Mouse (Mus musculus): Measurements from ENCODE around the gene Ttc22. TPM values are rescaled to one million over a fixed set of nuclear protein-coding genes. Genes with fewer than 3 reads are reported as not detected.

Gene Ttc22
- total RNA-seq, 2 experiments from 2014 or later = not detected

DNA sequence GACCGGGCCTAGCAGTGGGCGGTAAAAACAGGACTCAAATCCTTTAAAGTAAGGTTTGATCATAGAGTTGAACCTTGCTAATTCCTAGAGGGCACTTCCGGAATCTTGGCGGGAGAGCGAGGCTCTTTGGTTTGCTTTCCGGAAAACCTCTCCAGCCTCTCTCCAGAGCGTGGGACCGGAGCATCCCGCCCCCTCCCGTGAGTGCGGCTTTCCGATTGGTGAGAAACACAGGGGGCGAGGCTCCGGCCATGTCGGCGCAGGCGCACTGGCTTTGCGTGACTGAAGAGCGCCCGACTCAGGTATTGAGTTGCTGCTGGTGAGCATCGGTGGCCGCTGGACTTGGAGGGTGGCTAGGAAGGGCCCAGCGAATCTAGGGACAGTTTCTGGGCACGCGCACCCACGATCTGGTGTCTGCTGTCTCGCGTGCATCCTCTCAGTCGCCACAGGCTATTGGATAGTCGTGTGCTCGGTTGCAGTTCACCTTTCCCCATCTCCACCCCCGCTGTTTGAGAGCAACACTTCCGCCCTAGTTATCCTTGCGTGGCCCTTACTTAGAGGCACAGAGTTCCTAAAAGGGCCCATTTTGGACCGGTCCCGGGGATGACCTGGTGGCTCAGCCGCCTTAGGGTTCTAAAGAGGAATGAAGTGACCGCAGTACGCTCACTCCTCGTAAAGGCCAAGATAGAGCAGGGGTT is 28.7 kb downstream of the Ttc22 start, which contains the start of gene Pars2:
Gene Pars2 (plus strand): TSS at position 237 of the 695 bp plus-strand sequence.
- peak; percentile 92 to 96 for DNase-seq
- intact Hi-C loops (cut with DNase I) = no loop called here

GRCm38 (mm10) chr4:106652546-106652945 is 30.3 kb downstream of the Ttc22 start:
- intact Hi-C loops (cut with DNase I) = no loop called here
- DNase-seq = no peak

- intact Hi-C loops (cut with DNase I) = no loop called here
- DNase-seq = no peak
Measured at GRCm38 (mm10) chr4:106653051-106653450, 30.8 kb downstream of the Ttc22 start.

GRCm38 (mm10) chr4:106655681-106656080 is 33.4 kb downstream of the Ttc22 start:
- DNase-seq = no peak
- intact Hi-C loops (cut with DNase I) = no loop called here

- DNase-seq = no peak
- intact Hi-C loops (cut with DNase I) = no loop called here
Measured at GRCm38 (mm10) chr4:106663956-106664470, 41.8 kb downstream of the Ttc22 start.

GRCm38 (mm10) chr4:106664697-106665096 is 42.5 kb downstream of the Ttc22 start:
- intact Hi-C loops (cut with DNase I) = no loop called here
- no peak for DNase-seq

DNA sequence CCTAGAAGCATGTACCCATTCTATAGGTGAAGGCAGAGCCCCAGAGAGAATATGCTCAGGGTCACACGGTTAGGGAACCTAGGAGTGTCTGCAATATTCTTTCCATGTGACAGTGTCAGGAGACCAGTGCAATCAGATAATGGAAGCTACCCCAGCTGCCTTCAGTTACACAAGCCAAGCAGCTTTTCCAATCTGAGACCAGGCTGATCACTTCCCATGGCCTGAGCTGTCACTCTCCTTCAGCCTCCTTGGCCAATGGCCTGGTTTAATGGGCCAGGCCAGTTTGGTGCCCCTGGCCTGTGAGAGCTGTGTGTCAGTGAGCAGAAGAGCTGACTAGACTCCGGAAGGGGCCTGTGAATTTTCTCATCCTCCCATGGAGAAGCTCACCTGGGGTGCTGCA is 43.0 kb downstream of the Ttc22 start:
- intact Hi-C loops (cut with DNase I) = no loop called here

DNA sequence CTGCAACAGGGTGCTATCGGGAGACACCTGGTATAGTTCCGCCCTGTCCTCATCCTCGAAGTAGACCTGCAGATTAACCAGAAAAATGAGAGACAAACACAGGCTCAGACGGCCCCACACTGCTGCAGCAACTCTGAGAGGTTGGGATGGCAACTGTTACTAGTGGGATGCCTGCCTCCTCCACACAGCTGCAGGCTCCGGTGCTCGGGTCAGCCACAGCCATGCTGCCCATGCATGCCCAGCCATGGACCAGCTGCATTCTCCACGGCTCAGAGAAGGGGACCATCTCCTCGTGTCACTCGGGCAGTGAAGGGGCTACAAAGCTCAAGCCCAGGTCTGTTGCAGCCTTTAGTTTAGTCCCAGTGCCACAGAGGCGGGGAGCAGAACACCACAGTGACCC is 43.4 kb downstream of the Ttc22 start:
- no peak for DNase-seq
- intact Hi-C loops (cut with DNase I) = no loop called here

More for the DNA sequence above, 43.0 kb downstream of the Ttc22 start:
- DNase-seq = no peak

DNA sequence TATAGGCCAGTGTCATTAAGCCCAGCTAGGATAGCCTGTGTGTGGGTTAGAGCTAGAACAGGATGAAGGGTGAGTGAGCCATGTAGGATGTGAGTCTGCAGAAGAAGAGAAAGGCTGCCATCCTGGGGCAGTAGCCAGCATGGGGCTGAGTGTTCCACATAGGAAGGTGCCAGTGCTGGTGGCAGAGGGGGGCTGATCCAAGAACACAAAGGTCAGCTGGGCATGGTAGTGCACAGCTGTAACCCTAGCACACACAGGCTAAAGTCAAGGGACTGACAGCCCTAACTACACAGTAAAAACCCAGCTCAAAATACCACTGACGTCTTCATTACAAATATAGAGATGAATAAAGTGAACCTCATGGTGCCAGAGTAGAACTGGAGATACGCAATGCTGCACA is 44.3 kb downstream of the Ttc22 start:
- intact Hi-C loops (cut with DNase I) = no loop called here
- DNase-seq = peak; percentile 31 to 58

- intact Hi-C loops (cut with DNase I) = loop anchor here (5.0 kb wide), 1 partner anchor 44 kb away; no protein-coding TSS in a partner anchor
- no peak for DNase-seq
Measured at GRCm38 (mm10) chr4:106676749-106677148, 54.5 kb downstream of the Ttc22 start.

GRCm38 (mm10) chr4:106678442-106679118 is 56.3 kb downstream of the Ttc22 start, which contains the start of gene Ttc4:
Gene Ttc4, minus strand, starts transcription at chr4:106678944.
- intact Hi-C loops (cut with DNase I) = loop anchor here (5.0 kb wide), 1 partner anchor 46 kb away; no protein-coding TSS in a partner anchor
- DNase-seq = peak; percentile 79 to 90

DNA sequence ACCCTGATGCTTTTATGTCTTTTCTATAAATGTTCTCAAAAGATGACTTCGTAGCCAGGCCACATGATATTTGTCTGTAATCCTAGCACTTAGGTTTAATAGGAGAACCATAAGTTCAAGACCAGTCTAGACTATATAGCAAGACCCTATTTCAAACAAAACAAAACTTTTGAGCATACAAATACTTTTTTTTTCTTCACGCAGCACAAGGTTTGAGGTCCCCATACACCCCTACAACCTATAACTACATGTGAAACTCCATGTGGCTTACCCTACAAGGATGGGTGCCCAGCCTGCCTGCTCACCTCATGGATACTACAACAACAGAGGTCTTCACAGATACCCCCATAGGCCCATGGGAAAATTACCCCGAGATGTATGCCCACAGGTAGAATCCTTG is 56.9 kb downstream of the Ttc22 start:
- intact Hi-C loops (cut with DNase I) = loop anchor here (5.0 kb wide), 1 partner anchor 47 kb away; no protein-coding TSS in a partner anchor

GRCm38 (mm10) chr4:106680955-106681354 is 58.7 kb downstream of the Ttc22 start:
- intact Hi-C loops (cut with DNase I) = no loop called here
- no peak for DNase-seq

More for the DNA sequence above, 56.9 kb downstream of the Ttc22 start:
- no peak for DNase-seq

GRCm38 (mm10) chr4:106688636-106689296 is 66.5 kb downstream of the Ttc22 start:
- intact Hi-C loops (cut with DNase I) = no loop called here
- no peak for DNase-seq

Other genes with a start within 250 kb of the Ttc22 start
- gene Pcsk9, start 158.1 kb upstream of the Ttc22 start, total RNA-seq (2021) = under 1 TPM in 1 of 2 experiments, not detected in 1; 0.08 TPM
- not detected for gene Bsnd, start 130.1 kb upstream of the Ttc22 start, total RNA-seq (2021)
- 1 to 10 TPM; 1.5 to 2.3 TPM for gene Dhcr24, start 61.4 kb upstream of the Ttc22 start, total RNA-seq (2021)
- gene Lexm, start 5.2 kb upstream of the Ttc22 start, total RNA-seq (2021) = not detected
- gene Pars2, start 28.6 kb downstream of the Ttc22 start, total RNA-seq (2021) = 1 to 10 TPM; 1.3 to 1.7 TPM
- 10 to 100 TPM; 21.6 to 24.4 TPM for gene Ttc4, start 56.5 kb downstream of the Ttc22 start, total RNA-seq (2021)
- gene Mroh7, start 108.5 kb downstream of the Ttc22 start, total RNA-seq (2021) = under 1 TPM; 0.47 to 0.64 TPM
- not detected for gene Fam151a, start 111.5 kb downstream of the Ttc22 start, total RNA-seq (2021)
- gene Acot11, start 182.6 kb downstream of the Ttc22 start, total RNA-seq (2021) = 1 to 10 TPM; 7.9 to 9.5 TPM